21 mouse cellular contexts compared by ENCODE assay signal in the genomic region with DNA sequence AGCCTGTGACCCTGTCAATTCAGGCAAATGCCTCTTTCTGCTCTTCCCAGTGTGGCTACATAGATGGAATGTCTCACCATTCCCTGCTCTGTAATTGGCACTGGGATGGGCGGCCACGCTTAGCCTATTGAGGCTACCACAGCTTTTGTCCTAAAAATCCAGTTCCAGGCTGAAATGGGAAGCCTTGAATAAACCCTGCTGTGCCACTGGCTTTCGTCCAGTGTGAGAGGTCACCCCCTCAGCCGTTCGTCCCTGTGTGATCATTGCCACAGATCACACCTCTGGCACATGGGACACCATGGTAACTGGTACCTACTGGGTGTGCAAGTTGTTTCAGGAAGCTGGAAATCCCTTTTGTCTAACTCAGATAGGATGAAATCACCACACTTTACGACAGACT. TPM values are rescaled to one million over a fixed set of nuclear protein-coding genes. Genes with fewer than 3 reads are reported as not detected.
A peak's percentile ranks its signal among the peaks of the same experiment; 100 is the strongest.
DNase-seq lines count a peak whose midpoint lies in the region; ATAC-seq and TF ChIP-seq lines count a peak whose summit lies in the region.
"Had no signal": no experiment of that assay in that cellular context is flagged by ENCODE, and none has a peak within 500 bp of the region (broad histone marks: within the 10 kb centered on the region; RNA-seq: fewer than 3 reads in every experiment).

No protein-coding gene starts in this region.

- H3K9ac ChIP-seq in liver, adult 2 months (ENCODE audit: low read depth, low read length) = no peak overlapping the region
- H3K9ac ChIP-seq in liver, embryonic 12.5 days = no peak overlapping the region
- no peak overlapping the region for H3K9ac ChIP-seq in hindbrain, embryonic 14.5 days
- H3K9ac ChIP-seq: embryonic facial prominence, embryonic 12.5 days; heart, embryonic 12.5 days; limb, embryonic 13.5 days; lung, embryonic 14.5 days; midbrain, embryonic 13.5 days had no signal

- DNase-seq in cerebellum, postnatal 10 days = peak; percentile 46 to 48
- DNase-seq in cerebellum, adult 8-10 months = no peak
- peak; percentile 51 for DNase-seq in liver, adult 2 months (ENCODE audit: extremely low read depth, low read depth, low spot score)
- DNase-seq in Muller cell, postnatal 12 days (ENCODE audit: inconsistent ontology term) = peak; percentile 83
- DNase-seq in hindbrain, embryonic 14.5 days (ENCODE audit: low spot score) = no peak
- DNase-seq: cerebellum, postnatal 25 days; gastrocnemius, postnatal 36 days; kidney, adult 2 months; kidney, postnatal 14 days; lung, embryonic 14.5 days; retina, postnatal 1 day; right cerebral cortex, postnatal 4 days; thymus, postnatal 25 days had no signal

- ATAC-seq in liver, embryonic 12.5 days = no peak
- ATAC-seq in hindbrain, embryonic 14.5 days (ENCODE audit: low FRiP score) = no peak
- ATAC-seq: hindbrain, embryonic 16.5 days; midbrain, embryonic 13.5 days had no signal

- no peaks in the 10 kb centered on the region for H3K4me1 ChIP-seq in liver, adult 2 months (ENCODE audit: control insufficient read depth, insufficient read depth, low read length)
- H3K4me1 ChIP-seq in liver, embryonic 12.5 days = peaks cover 25% of the 10 kb centered on the region
- H3K4me1 ChIP-seq in hindbrain, embryonic 14.5 days (replicated peaks; ENCODE audit: control insufficient read depth, insufficient read depth, low read length) = no peaks in the 10 kb centered on the region
- H3K4me1 ChIP-seq: embryonic facial prominence, embryonic 12.5 days; limb, embryonic 13.5 days; midbrain, embryonic 13.5 days had no signal

- TF ChIP-seq POLR2A in liver, adult 2 months (IDR thresholded peaks at IDR 0.05; ENCODE audit: extremely low read depth, insufficient read depth, low read length) = no peak

- no peaks in the 10 kb centered on the region for H3K79me2 ChIP-seq in liver, adult 2 months (ENCODE audit: control insufficient read depth, insufficient read depth, low read length)
- no peaks in the 10 kb centered on the region for H3K79me2 ChIP-seq in macrophage (ENCODE audit: inconsistent target)

- 48% methylated on average over 6 of the region's 6 CpGs for WGBS in liver, adult 2 months
- 75% methylated on average over 6 of the region's 6 CpGs for WGBS in liver, embryonic 12.5 days (ENCODE audit: insufficient replicate concordance)
- 92% methylated on average over 6 of the region's 6 CpGs for WGBS in macrophage (ENCODE audit: missing documents)
- 24% methylated on average over 6 of the region's 6 CpGs for WGBS in hindbrain, embryonic 14.5 days

- no peak overlapping the region for H3K4me3 ChIP-seq in liver, adult 2 months (ENCODE audit: insufficient read depth, low read depth, low read length)
- no peak overlapping the region for H3K4me3 ChIP-seq in liver, embryonic 12.5 days
- H3K4me3 ChIP-seq in macrophage (ENCODE audit: inconsistent target) = no peak overlapping the region
- no peak overlapping the region for H3K4me3 ChIP-seq in hindbrain, embryonic 14.5 days (replicated peaks; ENCODE audit: low read length)
- H3K4me3 ChIP-seq: embryonic facial prominence, embryonic 12.5 days; heart, embryonic 12.5 days; left cerebral cortex, adult 2 months; limb, embryonic 13.5 days; midbrain, embryonic 13.5 days had no signal

- no peaks in the 10 kb centered on the region for H3K9me3 ChIP-seq in liver, embryonic 12.5 days (replicated peaks)
- no peaks in the 10 kb centered on the region for H3K9me3 ChIP-seq in hindbrain, embryonic 14.5 days (ENCODE audit: control insufficient read depth, low read length)
- H3K9me3 ChIP-seq: embryonic facial prominence, embryonic 12.5 days; heart, embryonic 12.5 days; limb, embryonic 13.5 days; midbrain, embryonic 13.5 days had no signal

- H3K27me3 ChIP-seq in liver, adult 2 months (ENCODE audit: control insufficient read depth, insufficient read depth, low read length) = no peaks in the 10 kb centered on the region
- no peaks in the 10 kb centered on the region for H3K27me3 ChIP-seq in liver, embryonic 12.5 days (replicated peaks)
- no peaks in the 10 kb centered on the region for H3K27me3 ChIP-seq in hindbrain, embryonic 14.5 days (ENCODE audit: control insufficient read depth, insufficient read depth, low read length)
- H3K27me3 ChIP-seq: embryonic facial prominence, embryonic 12.5 days; heart, embryonic 12.5 days; limb, embryonic 13.5 days; midbrain, embryonic 13.5 days had no signal

- no peak for TF ChIP-seq CTCF in liver, adult 2 months (IDR thresholded peaks at IDR 0.05; ENCODE audit: low read depth, low read length)

- no peak overlapping the region for H3K27ac ChIP-seq in liver, adult 2 months (replicated peaks; ENCODE audit: insufficient read depth, low read depth, low read length)
- H3K27ac ChIP-seq in liver, embryonic 12.5 days = no peak overlapping the region
- peak overlapping the region; percentile 82; the same call in 1 of the 2 replicates for H3K27ac ChIP-seq in macrophage
- no peak overlapping the region for H3K27ac ChIP-seq in hindbrain, embryonic 14.5 days
- H3K27ac ChIP-seq: embryonic facial prominence, embryonic 12.5 days; left cerebral cortex, adult 2 months; limb, embryonic 13.5 days; midbrain, embryonic 13.5 days had no signal

- H3K4me2 ChIP-seq in liver, embryonic 12.5 days = no peak overlapping the region
- H3K4me2 ChIP-seq in hindbrain, embryonic 14.5 days (replicated peaks) = no peak overlapping the region
- H3K4me2 ChIP-seq: embryonic facial prominence, embryonic 12.5 days; heart, embryonic 12.5 days; limb, embryonic 13.5 days; lung, embryonic 14.5 days; midbrain, embryonic 13.5 days had no signal

- H3K36me3 ChIP-seq in liver, adult 2 months (ENCODE audit: control insufficient read depth, insufficient read depth, low read length) = no peaks in the 10 kb centered on the region
- H3K36me3 ChIP-seq in liver, embryonic 12.5 days = no peaks in the 10 kb centered on the region
- no peaks in the 10 kb centered on the region for H3K36me3 ChIP-seq in macrophage (ENCODE audit: inconsistent target)
- no peaks in the 10 kb centered on the region for H3K36me3 ChIP-seq in hindbrain, embryonic 14.5 days (replicated peaks; ENCODE audit: control insufficient read depth, insufficient read depth)
- H3K36me3 ChIP-seq: embryonic facial prominence, embryonic 12.5 days; heart, embryonic 12.5 days; limb, embryonic 13.5 days; midbrain, embryonic 13.5 days had no signal

RNA-seq across cellular contexts. Expression of a gene that starts 18.4 kb away (rescaled TPM):
- 160 and 195 TPM in 2 replicates for total RNA-seq in liver, adult 2 months (2014; rRNA removed)
- 125 and 166 TPM in 2 replicates for polyA plus RNA-seq in liver, adult 2 months (2012; rRNA removed)
- polyA plus RNA-seq in liver, embryonic 12.5 days (2016; fragmentation: Nextera tagmentation; extraction: Ambion mirVana) = 516 and 525 TPM in 2 replicates
- 10 to 100 TPM in 22 of 26 experiments, 1 to 10 TPM in 4; 6.9 to 84.0 (median 17.0) TPM for total RNA-seq in macrophage (2018; cell fraction: chromatin; rRNA removed)
- total RNA-seq in macrophage (2018; cell fraction: cytosol; rRNA removed) = 100 to 1,000 TPM; 146 to 332 (median 253) TPM
- 100 to 1,000 TPM in 3 of 26 experiments, 10 to 100 TPM in 23; 33.8 to 135 (median 54.6) TPM for total RNA-seq in macrophage (2018; cell fraction: nucleus; rRNA removed)
- polyA plus RNA-seq in macrophage (2018) = 238 to 467 TPM (median 415 TPM) in 3 replicates
- 271 and 278 TPM in 2 replicates for polyA plus RNA-seq in hindbrain, embryonic 14.5 days (2014; fragmentation: Nextera tagmentation; extraction: Ambion mirVana)

RNA-seq across cellular contexts. Expression of a gene that starts 34.9 kb away (rescaled TPM):
- total RNA-seq in liver, adult 2 months (2014; rRNA removed) = 17.4 and 38.5 TPM in 2 replicates
- polyA plus RNA-seq in liver, adult 2 months (2012; rRNA removed) = 80.9 and 117 TPM in 2 replicates
- 4.9 and 5.6 TPM in 2 replicates for polyA plus RNA-seq in liver, embryonic 12.5 days (2016; fragmentation: Nextera tagmentation; extraction: Ambion mirVana)
- total RNA-seq in macrophage (2018; cell fraction: chromatin; rRNA removed) = 1 to 10 TPM in 1 of 26 experiments, under 1 TPM in 1, not detected in 24; 0.98 to 1.0 TPM
- under 1 TPM in 13 of 26 experiments, not detected in 13; 0.03 to 0.20 (median 0.14) TPM for total RNA-seq in macrophage (2018; cell fraction: cytosol; rRNA removed)
- 1 to 10 TPM in 1 of 26 experiments, under 1 TPM in 5, not detected in 20; 0.41 to 1.2 (median 0.63) TPM for total RNA-seq in macrophage (2018; cell fraction: nucleus; rRNA removed)
- not detected in 3 replicates for polyA plus RNA-seq in macrophage (2018)
- polyA plus RNA-seq in hindbrain, embryonic 14.5 days (2014; fragmentation: Nextera tagmentation; extraction: Ambion mirVana) = 0.98 and 1.2 TPM in 2 replicates

RNA-seq across cellular contexts. Expression of a gene that starts 40.3 kb away (rescaled TPM):
- 15.1 and 23.5 TPM in 2 replicates for total RNA-seq in liver, adult 2 months (2014; rRNA removed)
- 34.9 and 36.2 TPM in 2 replicates for polyA plus RNA-seq in liver, adult 2 months (2012; rRNA removed)
- 21.1 and 22.8 TPM in 2 replicates for polyA plus RNA-seq in liver, embryonic 12.5 days (2016; fragmentation: Nextera tagmentation; extraction: Ambion mirVana)
- total RNA-seq in macrophage (2018; cell fraction: chromatin; rRNA removed) = 10 to 100 TPM in 16 of 26 experiments, 1 to 10 TPM in 10; 1.8 to 58.8 (median 22.3) TPM
- total RNA-seq in macrophage (2018; cell fraction: cytosol; rRNA removed) = 10 to 100 TPM; 11.5 to 28.2 (median 21.3) TPM
- total RNA-seq in macrophage (2018; cell fraction: nucleus; rRNA removed) = 10 to 100 TPM in 20 of 26 experiments, 1 to 10 TPM in 6; 5.1 to 38.2 (median 15.9) TPM
- 8.0 to 25.6 TPM (median 17.6 TPM) in 3 replicates for polyA plus RNA-seq in macrophage (2018)
- 36.9 and 43.4 TPM in 2 replicates for polyA plus RNA-seq in hindbrain, embryonic 14.5 days (2014; fragmentation: Nextera tagmentation; extraction: Ambion mirVana)

RNA-seq across cellular contexts. Expression of a gene that starts 46.1 kb away (rescaled TPM):
- 8.9 and 10.3 TPM in 2 replicates for total RNA-seq in liver, adult 2 months (2014; rRNA removed)
- 14.3 and 20.9 TPM in 2 replicates for polyA plus RNA-seq in liver, adult 2 months (2012; rRNA removed)
- 24.3 and 24.8 TPM in 2 replicates for polyA plus RNA-seq in liver, embryonic 12.5 days (2016; fragmentation: Nextera tagmentation; extraction: Ambion mirVana)
- total RNA-seq in macrophage (2018; cell fraction: chromatin; rRNA removed) = 10 to 100 TPM in 24 of 26 experiments, 1 to 10 TPM in 2; 8.8 to 81.9 (median 36.9) TPM
- total RNA-seq in macrophage (2018; cell fraction: cytosol; rRNA removed) = 10 to 100 TPM in 24 of 26 experiments, 1 to 10 TPM in 2; 9.3 to 24.3 (median 16.1) TPM
- 10 to 100 TPM; 12.2 to 89.8 (median 33.8) TPM for total RNA-seq in macrophage (2018; cell fraction: nucleus; rRNA removed)
- 10.2 to 25.3 TPM (median 18.7 TPM) in 3 replicates for polyA plus RNA-seq in macrophage (2018)
- 24.7 and 32.6 TPM in 2 replicates for polyA plus RNA-seq in hindbrain, embryonic 14.5 days (2014; fragmentation: Nextera tagmentation; extraction: Ambion mirVana)

RNA-seq across cellular contexts. Expression of a gene that starts 46.1 kb away (rescaled TPM):
- total RNA-seq in liver, adult 2 months (2014; rRNA removed) = 3.1 and 5.8 TPM in 2 replicates
- polyA plus RNA-seq in liver, adult 2 months (2012; rRNA removed) = 6.9 and 7.8 TPM in 2 replicates
- polyA plus RNA-seq in liver, embryonic 12.5 days (2016; fragmentation: Nextera tagmentation; extraction: Ambion mirVana) = 24.7 and 25.6 TPM in 2 replicates
- 10 to 100 TPM; 12.2 to 55.1 (median 28.7) TPM for total RNA-seq in macrophage (2018; cell fraction: chromatin; rRNA removed)
- total RNA-seq in macrophage (2018; cell fraction: cytosol; rRNA removed) = 10 to 100 TPM in 24 of 26 experiments, 1 to 10 TPM in 2; 8.3 to 21.8 (median 17.2) TPM
- 10 to 100 TPM; 13.2 to 48.2 (median 23.5) TPM for total RNA-seq in macrophage (2018; cell fraction: nucleus; rRNA removed)
- 14.6 to 16.7 TPM (median 16.5 TPM) in 3 replicates for polyA plus RNA-seq in macrophage (2018)
- 187 TPM in 2 replicates for polyA plus RNA-seq in hindbrain, embryonic 14.5 days (2014; fragmentation: Nextera tagmentation; extraction: Ambion mirVana)

Comparison
In these comparisons a context has a peak if more than half of its experiments do, and no peak if none do; other contexts are left out.
1. DNase-seq: peak in cerebellum, postnatal 10 days (2 of 2), liver, adult 2 months (single experiment) and Muller cell, postnatal 12 days (single experiment); none in cerebellum, adult 8-10 months (single experiment) and hindbrain, embryonic 14.5 days (single experiment).
2. RNA of a gene that starts 34.9 kb away (polyA plus RNA-seq): 80.9 to 117 TPM in liver, adult 2 months; 4.9 to 5.6 TPM in liver, embryonic 12.5 days, 0.98 to 1.2 TPM in hindbrain, embryonic 14.5 days and not detected in macrophage; every median in the first group is over 10 times any median in the second.